Mouse (Mus musculus): Measurements from ENCODE around the gene Cstf1. TPM values are rescaled to one million over a fixed set of nuclear protein-coding genes. Genes with fewer than 3 reads are reported as not detected.
A peak's percentile ranks its signal among the peaks of the same experiment; 100 is the strongest.

Cstf1 gene
- polyA plus RNA-seq, 1 experiment from 2014 or later = 49.5 TPM

DNA sequence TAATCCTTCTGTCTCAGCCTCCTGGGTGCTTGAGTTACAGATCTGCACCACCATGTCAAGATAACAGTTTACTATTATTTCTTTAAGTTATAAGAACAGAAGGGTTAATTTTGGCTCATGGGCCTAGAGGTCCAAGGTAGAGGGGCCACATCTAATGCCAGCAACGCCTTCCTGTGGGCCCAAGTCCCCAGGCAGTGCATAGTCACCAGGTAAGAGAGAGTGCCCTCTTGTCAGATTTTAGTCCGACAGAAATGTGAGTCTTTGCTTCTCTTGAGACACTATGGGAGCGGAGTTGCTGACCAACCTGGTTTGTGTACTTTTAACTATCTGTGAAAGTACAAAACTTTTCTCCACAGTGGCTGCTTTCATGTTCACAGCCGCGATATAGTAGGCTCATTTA, 25.8 kb upstream of the Cstf1 start:
- no peaks in the 10 kb centered on the region for H3K27me3 ChIP-seq (ENCODE audit: control insufficient read depth, insufficient read depth, low read length)
- H3K9ac ChIP-seq (ENCODE audit: low read depth, low read length) = no peak overlapping the region
- H3K9me3 ChIP-seq (ENCODE audit: control insufficient read depth, low read length) = 0 out of 2 replicates have a peak, but pooled peaks cover 4% of the 10 kb centered on the region
- no peaks in the 10 kb centered on the region for H3K4me1 ChIP-seq (ENCODE audit: control insufficient read depth, insufficient read depth, low read length)
- H3K4me2 ChIP-seq (replicated peaks; ENCODE audit: low read depth, low read length) = peak overlapping the region; percentile 97
- no peaks in the 10 kb centered on the region for H3K36me3 ChIP-seq (ENCODE audit: control insufficient read depth, insufficient read depth, low read length)
- peak overlapping the region; percentile 71 for H3K4me3 ChIP-seq (ENCODE audit: low read length)
- ATAC-seq (ENCODE audit: low FRiP score, low TSS enrichment) = peak; percentile 2; the same call in 1 of the 2 replicates
- 39% methylated on average over 5 of the region's 5 CpGs for WGBS
- H3K27ac ChIP-seq (ENCODE audit: low read depth, low read length) = 0 out of 2 replicates have a peak overlapping the region, but pooled peaks have one; percentile 30

DNA sequence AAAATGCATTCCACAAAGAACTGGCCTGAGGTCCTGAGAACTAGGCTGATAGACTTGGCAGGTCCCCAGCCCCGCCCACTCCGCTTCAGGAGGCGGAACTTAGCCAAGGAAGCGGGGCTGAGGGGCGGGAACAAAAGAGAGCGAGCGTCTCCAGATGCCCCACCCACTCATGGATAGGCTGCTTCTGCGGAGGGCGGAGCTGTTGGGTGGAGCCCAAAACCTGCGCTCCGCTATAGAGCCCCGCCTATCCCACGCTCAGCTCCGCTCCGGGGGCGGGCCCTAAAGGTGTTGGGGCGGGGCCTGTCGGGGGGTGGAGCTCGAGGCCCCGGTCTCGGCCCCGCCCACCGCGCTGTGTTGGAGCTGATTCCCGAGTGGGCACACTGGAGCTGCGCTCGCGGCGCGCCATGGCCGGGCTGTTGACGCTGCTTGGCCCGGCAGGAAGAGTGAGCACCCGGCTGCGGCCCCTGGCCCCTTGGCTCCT, 25.2 kb upstream of the Cstf1 start, which contains the start of gene Fam210b:
Gene Fam210b, plus strand, starts transcription at position 308 of the 481 bp plus-strand sequence.
- H3K4me2 ChIP-seq (replicated peaks; ENCODE audit: low read depth, low read length) = peak within 1 kb of the TSS; percentile 97
- ATAC-seq (ENCODE audit: low FRiP score, low TSS enrichment) = peak; percentile 98
- no peaks in the 10 kb centered on the region for H3K27me3 ChIP-seq (ENCODE audit: control insufficient read depth, insufficient read depth, low read length)
- H3K36me3 ChIP-seq (ENCODE audit: control insufficient read depth, insufficient read depth, low read length) = no peaks in the 10 kb centered on the region
- H3K4me1 ChIP-seq (ENCODE audit: control insufficient read depth, insufficient read depth, low read length) = no peaks in the 10 kb centered on the region
- peak within 1 kb of the TSS; percentile 63 for H3K9ac ChIP-seq (ENCODE audit: low read depth, low read length)
- WGBS = 0% methylated on average over 31 of the region's 35 CpGs
- peak within 1 kb of the TSS; percentile 71 for H3K4me3 ChIP-seq (ENCODE audit: low read length)
- 0 out of 2 replicates have a peak within 1 kb of the TSS, but pooled peaks have one; percentile 30 for H3K27ac ChIP-seq (ENCODE audit: low read depth, low read length)
- 0 out of 2 replicates have a peak, but pooled peaks cover 4% of the 10 kb centered on the region for H3K9me3 ChIP-seq (ENCODE audit: control insufficient read depth, low read length)

DNA sequence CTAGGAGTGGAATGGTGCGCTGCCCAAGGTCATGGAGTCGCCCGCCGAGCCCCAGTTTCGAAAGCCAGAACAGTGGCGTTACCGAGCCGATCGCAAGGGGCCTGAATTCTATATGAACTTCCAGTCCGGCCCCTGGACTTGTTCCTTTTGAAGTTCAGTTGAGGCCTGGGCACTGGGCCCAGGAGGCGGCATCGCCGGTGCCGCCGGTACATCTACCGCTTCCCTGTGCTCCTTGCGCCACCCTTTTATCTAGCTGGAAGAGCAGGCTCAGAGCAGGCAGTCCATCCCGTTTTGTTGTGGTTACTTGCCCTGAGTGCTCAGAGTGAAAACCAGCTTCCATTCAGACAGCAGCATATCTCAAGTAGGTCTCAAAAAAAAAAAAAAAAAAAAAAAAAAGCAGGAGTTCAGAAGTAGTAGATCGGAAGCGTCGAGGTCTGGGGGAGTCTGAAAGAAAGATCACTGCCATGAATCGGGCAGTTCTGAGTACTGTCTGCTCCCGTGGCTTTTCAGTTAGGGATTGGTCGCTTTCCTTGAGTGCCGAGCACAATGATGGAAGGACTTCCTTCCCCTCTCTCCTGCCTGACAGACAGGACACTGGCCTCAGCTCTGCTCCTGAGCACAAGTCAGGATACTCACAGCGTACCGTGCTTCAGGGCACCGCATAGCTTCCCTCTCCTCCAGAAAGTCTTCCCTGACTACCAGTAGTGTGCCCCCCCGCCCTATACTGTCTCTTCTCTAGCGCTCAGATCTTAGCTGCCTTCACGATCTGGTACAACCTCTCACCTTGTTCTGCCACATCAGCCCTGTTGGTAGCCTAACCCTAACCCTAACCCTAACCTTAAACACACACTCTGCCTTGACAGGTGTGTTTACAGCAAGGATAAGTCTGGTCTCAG, 24.2 kb upstream of the Cstf1 start:
- no peak for ATAC-seq (ENCODE audit: low FRiP score, low TSS enrichment)
- Histone ChIP-seq H3K27me3 (ENCODE audit: control insufficient read depth, insufficient read depth, low read length) (no peaks in the 10 kb centered on the region), H3K36me3 (ENCODE audit: control insufficient read depth, insufficient read depth, low read length) (no peaks in the 10 kb centered on the region), H3K9ac (ENCODE audit: low read depth, low read length) (peak overlapping the region; percentile 63), H3K9me3 (ENCODE audit: control insufficient read depth, low read length) (0 out of 2 replicates have a peak, but pooled peaks cover 4% of the 10 kb centered on the region), H3K27ac (ENCODE audit: low read depth, low read length) (no peak overlapping the region), H3K4me3 (ENCODE audit: low read length) (peak overlapping the region; percentile 71), H3K4me1 (ENCODE audit: control insufficient read depth, insufficient read depth, low read length) (no peaks in the 10 kb centered on the region), H3K4me2 (replicated peaks; ENCODE audit: low read depth, low read length) (peak overlapping the region; percentile 97)
- WGBS = 10% methylated on average over 31 of the region's 31 CpGs

DNA sequence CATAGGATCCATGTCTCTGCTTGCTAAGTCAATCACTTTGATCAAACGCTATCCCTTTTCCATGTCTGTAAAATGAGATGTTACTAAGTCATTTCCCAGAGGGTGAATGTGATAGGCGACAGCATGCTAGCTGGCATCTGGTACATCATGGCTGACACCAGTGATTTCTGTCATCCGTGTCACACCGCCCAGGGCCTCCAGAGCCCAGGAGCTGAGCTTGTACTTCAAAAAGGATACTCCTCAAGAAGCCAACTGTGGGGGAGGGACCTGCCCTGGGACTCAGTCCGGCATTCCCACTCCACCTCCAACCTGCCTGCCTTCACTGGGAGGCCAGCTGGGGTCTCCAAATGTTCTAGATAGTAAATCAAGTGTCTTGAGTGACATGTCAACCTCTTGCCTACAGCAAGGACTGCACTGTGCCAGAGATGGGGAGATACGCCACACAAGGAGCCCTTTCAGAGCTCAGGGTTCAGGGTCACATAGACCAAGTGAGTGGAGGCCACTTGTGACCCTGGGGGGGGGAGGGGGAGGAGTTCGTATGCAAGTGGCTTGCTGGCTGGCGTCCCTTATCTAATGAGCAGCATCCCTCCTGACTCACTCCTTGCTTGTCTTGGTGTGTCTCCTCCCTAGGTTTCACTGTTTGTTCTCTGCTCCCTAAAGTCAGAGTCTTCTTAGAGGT, 23.4 kb upstream of the Cstf1 start:
- H3K4me2 ChIP-seq (replicated peaks; ENCODE audit: low read depth, low read length) = no peak overlapping the region
- H3K4me1 ChIP-seq (ENCODE audit: control insufficient read depth, insufficient read depth, low read length) = no peaks in the 10 kb centered on the region
- no peak overlapping the region for H3K4me3 ChIP-seq (ENCODE audit: low read length)
- ATAC-seq (ENCODE audit: low FRiP score, low TSS enrichment) = no peak
- no peak overlapping the region for H3K27ac ChIP-seq (ENCODE audit: low read depth, low read length)
- H3K27me3 ChIP-seq (ENCODE audit: control insufficient read depth, insufficient read depth, low read length) = no peaks in the 10 kb centered on the region
- no peak overlapping the region for H3K9ac ChIP-seq (ENCODE audit: low read depth, low read length)
- 45% methylated on average over 8 of the region's 8 CpGs for WGBS
- no peaks in the 10 kb centered on the region for H3K36me3 ChIP-seq (ENCODE audit: control insufficient read depth, insufficient read depth, low read length)
- 0 out of 2 replicates have a peak, but pooled peaks cover 4% of the 10 kb centered on the region for H3K9me3 ChIP-seq (ENCODE audit: control insufficient read depth, low read length)

DNA sequence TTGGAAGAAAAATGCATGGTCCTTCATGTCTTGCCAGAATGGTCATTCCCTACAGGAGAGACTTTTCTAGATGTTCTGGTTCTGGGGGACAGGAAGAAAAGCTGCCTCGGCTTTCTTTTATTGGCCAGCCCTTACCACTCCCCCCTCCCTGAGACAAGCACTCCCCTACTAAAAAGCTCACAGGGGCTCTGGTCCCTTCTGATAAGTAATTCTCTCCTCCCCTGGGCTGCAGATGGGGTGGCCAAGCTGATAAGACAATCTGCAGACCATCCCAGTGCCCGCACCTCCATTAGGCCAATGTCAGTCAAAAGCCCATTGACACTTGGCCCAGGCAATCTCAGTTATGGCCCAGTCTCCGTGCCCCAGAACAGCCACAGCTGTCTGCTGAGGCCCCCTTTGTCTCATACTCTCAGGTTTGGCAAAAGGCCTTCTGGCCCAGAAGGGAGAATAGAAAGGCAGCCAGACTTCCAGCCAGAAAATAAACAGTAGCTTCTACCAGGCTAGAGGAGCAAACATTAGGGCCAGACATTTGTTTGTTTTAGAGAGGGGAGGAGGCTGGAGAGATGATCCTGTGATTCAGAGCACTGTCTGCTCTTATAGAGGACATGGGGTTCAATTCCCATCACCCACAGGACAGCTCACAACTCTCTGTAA, 22.1 kb upstream of the Cstf1 start:
- H3K27ac ChIP-seq (ENCODE audit: low read depth, low read length) = no peak overlapping the region
- no peaks in the 10 kb centered on the region for H3K4me1 ChIP-seq (ENCODE audit: control insufficient read depth, insufficient read depth, low read length)
- WGBS = 37% methylated on average over 3 of the region's 3 CpGs
- no peak for ATAC-seq (ENCODE audit: low FRiP score, low TSS enrichment)
- no peak overlapping the region for H3K4me2 ChIP-seq (replicated peaks; ENCODE audit: low read depth, low read length)
- peaks cover 4% of the 10 kb centered on the region; the same call in 1 of the 2 replicates for H3K36me3 ChIP-seq (ENCODE audit: control insufficient read depth, insufficient read depth, low read length)
- no peaks in the 10 kb centered on the region for H3K27me3 ChIP-seq (ENCODE audit: control insufficient read depth, insufficient read depth, low read length)
- no peak overlapping the region for H3K4me3 ChIP-seq (ENCODE audit: low read length)
- H3K9me3 ChIP-seq (ENCODE audit: control insufficient read depth, low read length) = no peaks in the 10 kb centered on the region
- H3K9ac ChIP-seq (ENCODE audit: low read depth, low read length) = no peak overlapping the region

DNA sequence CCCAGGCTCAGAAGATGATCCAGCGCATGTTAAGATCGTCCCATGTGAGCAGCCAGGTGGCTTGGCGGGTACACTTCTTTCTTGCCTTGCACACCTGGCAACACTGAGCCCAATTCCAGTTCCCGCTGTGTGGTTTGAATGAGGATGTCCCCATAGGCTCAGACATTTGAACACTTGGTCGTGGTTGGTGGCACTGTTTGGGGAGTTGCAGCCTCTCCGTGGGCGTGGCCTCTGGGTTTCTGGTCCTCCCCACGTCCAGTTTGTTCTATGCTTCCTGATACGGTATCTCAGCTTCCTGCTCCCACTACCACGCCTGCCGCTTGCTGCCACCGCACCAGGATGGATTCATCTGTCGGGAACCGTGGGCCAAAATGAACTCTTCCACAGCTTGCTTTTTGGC, 20.7 kb upstream of the Cstf1 start:
- no peaks in the 10 kb centered on the region for H3K27me3 ChIP-seq (ENCODE audit: control insufficient read depth, insufficient read depth, low read length)
- no peak overlapping the region for H3K4me2 ChIP-seq (replicated peaks; ENCODE audit: low read depth, low read length)
- no peak overlapping the region for H3K9ac ChIP-seq (ENCODE audit: low read depth, low read length)
- H3K4me1 ChIP-seq (ENCODE audit: control insufficient read depth, insufficient read depth, low read length) = no peaks in the 10 kb centered on the region
- WGBS = 82% methylated on average over 14 of the region's 14 CpGs
- no peak overlapping the region for H3K27ac ChIP-seq (ENCODE audit: low read depth, low read length)
- peaks cover 11% of the 10 kb centered on the region; the same call in 1 of the 2 replicates for H3K36me3 ChIP-seq (ENCODE audit: control insufficient read depth, insufficient read depth, low read length)
- H3K4me3 ChIP-seq (ENCODE audit: low read length) = no peak overlapping the region
- ATAC-seq (ENCODE audit: low FRiP score, low TSS enrichment) = no peak
- no peaks in the 10 kb centered on the region for H3K9me3 ChIP-seq (ENCODE audit: control insufficient read depth, low read length)

DNA sequence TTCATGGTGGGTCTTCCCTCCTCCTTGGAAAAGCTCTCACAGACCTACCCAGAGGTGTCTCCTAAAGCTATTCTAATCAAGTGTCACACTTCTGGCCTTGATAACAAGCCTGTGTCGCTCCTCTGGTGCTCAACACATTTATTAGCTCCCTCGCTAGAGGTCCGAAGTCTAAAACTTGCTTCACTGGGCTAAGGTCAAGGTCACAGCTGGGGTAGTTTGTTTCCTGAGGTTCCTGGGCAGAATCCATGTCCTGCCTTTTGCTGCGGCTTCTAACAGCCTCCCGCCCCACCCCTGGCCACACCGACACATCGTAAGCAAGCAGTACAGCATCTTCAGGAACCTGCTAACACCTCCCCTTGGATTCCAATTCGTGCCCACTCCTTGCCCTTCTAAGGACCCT, 19.7 kb upstream of the Cstf1 start:
- no peak overlapping the region for H3K4me2 ChIP-seq (replicated peaks; ENCODE audit: low read depth, low read length)
- H3K4me1 ChIP-seq (ENCODE audit: control insufficient read depth, insufficient read depth, low read length) = no peaks in the 10 kb centered on the region
- peaks cover 19% of the 10 kb centered on the region for H3K36me3 ChIP-seq (ENCODE audit: control insufficient read depth, insufficient read depth, low read length)
- no peak for ATAC-seq (ENCODE audit: low FRiP score, low TSS enrichment)
- no peaks in the 10 kb centered on the region for H3K9me3 ChIP-seq (ENCODE audit: control insufficient read depth, low read length)
- no peaks in the 10 kb centered on the region for H3K27me3 ChIP-seq (ENCODE audit: control insufficient read depth, insufficient read depth, low read length)
- no peak overlapping the region for H3K4me3 ChIP-seq (ENCODE audit: low read length)
- no peak overlapping the region for H3K27ac ChIP-seq (ENCODE audit: low read depth, low read length)
- no peak overlapping the region for H3K9ac ChIP-seq (ENCODE audit: low read depth, low read length)
- 38% methylated on average over 8 of the region's 8 CpGs for WGBS

DNA sequence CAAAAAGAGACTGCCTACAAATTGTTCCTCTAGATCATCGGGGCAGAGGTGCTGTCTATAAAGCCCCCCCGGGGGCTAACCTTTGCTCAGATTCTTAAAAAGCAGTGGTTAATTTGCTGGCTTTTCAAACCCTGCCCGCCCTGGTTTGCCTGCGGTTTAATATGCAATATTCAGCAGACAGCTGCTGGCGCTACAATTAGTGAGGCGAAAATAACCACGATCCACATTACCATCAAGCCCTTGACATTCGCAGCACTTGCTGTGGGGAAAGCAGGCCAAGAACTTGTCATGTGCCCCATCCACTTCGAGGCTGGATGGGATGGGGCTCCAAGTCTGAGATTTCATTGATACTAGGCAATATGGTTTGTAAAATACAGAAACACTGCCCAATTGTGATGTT, 17.3 kb upstream of the Cstf1 start:
- Histone ChIP-seq H3K4me2 (replicated peaks; ENCODE audit: low read depth, low read length) (no peak overlapping the region), H3K9ac (ENCODE audit: low read depth, low read length) (no peak overlapping the region), H3K27me3 (ENCODE audit: control insufficient read depth, insufficient read depth, low read length) (no peaks in the 10 kb centered on the region), H3K36me3 (ENCODE audit: control insufficient read depth, insufficient read depth, low read length) (peaks cover 43% of the 10 kb centered on the region), H3K4me3 (ENCODE audit: low read length) (no peak overlapping the region), H3K4me1 (ENCODE audit: control insufficient read depth, insufficient read depth, low read length) (no peaks in the 10 kb centered on the region), H3K9me3 (ENCODE audit: control insufficient read depth, low read length) (no peaks in the 10 kb centered on the region), H3K27ac (ENCODE audit: low read depth, low read length) (no peak overlapping the region)
- WGBS = 94% methylated on average over 9 of the region's 9 CpGs
- ATAC-seq (ENCODE audit: low FRiP score, low TSS enrichment) = no peak

Data from kidney, embryonic 14.5 days (tissue).